Mouse (Mus musculus): ENCODE data around the gene Fasl.

- no peak for TF ChIP-seq POLR2A (IDR thresholded peaks at IDR 0.05; ENCODE audit: control insufficient read depth in 1 of 2, insufficient read depth in 1 of 2, low read depth in 1 of 2, low read length in 2 of 2, poor library complexity in 1 of 2)
- no peak for TF ChIP-seq POLR2AphosphoS5 (IDR thresholded peaks at IDR 0.05; ENCODE audit: borderline replicate concordance, low read depth, low read length)
Measured at GRCm38 (mm10) chr1:161781594-161781993, 6.7 kb downstream of the Fasl start.
